Mouse (Mus musculus): Measurements from ENCODE around the gene Dyrk3. TPM values are rescaled to one million over a fixed set of nuclear protein-coding genes. Genes with fewer than 3 reads are reported as not detected.

Gene Dyrk3
- polyA plus RNA-seq, 1 experiment from 2014 or later, result 18.7 TPM

DNA sequence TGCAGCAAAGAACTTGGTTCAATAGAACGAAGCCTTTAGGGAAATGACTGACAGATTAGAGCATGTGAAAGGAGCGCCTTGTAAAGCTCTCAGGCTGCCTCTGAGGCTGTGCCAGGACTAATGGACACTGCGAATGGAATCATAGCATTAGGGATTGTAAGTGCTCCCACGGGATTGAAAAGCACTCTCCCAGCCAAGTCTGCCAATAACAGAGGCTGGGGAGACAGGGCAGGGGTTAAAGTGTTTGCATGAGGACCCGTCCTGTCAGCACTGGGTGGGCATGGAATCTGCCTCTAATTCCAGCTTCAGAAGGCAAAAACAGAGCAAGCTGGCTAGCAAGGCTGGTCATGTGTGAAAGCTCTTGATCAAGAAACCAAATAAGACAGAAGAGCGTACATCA lies 3.9 kb downstream of the Dyrk3 start:
- Histone ChIP-seq H3K4me3 (replicated peaks; ENCODE audit: low read depth, low read length) (no peak overlapping the region), H3K36me3 (ENCODE audit: control insufficient read depth, insufficient read depth, low read length) (peaks cover 14% of the 10 kb centered on the region), H3K27ac (replicated peaks; ENCODE audit: low read depth, low read length) (peak overlapping the region; percentile 37), H3K9ac (replicated peaks; ENCODE audit: low read length) (no peak overlapping the region; the same call in 1 of the 2 replicates), H3K4me1 (ENCODE audit: control insufficient read depth, insufficient read depth, low read length) (peaks cover 34% of the 10 kb centered on the region), H3K27me3 (ENCODE audit: control insufficient read depth, insufficient read depth, low read length) (no peaks in the 10 kb centered on the region), H3K4me2 (ENCODE audit: low read length) (peak overlapping the region; percentile 85), H3K9me3 (ENCODE audit: control insufficient read depth, low read length) (no peaks in the 10 kb centered on the region)
- ATAC-seq (ENCODE audit: low FRiP score, low TSS enrichment) (no peak), DNase-seq (peak; percentile 75)
- WGBS, result 20% methylated on average over 6 of the region's 6 CpGs

DNA sequence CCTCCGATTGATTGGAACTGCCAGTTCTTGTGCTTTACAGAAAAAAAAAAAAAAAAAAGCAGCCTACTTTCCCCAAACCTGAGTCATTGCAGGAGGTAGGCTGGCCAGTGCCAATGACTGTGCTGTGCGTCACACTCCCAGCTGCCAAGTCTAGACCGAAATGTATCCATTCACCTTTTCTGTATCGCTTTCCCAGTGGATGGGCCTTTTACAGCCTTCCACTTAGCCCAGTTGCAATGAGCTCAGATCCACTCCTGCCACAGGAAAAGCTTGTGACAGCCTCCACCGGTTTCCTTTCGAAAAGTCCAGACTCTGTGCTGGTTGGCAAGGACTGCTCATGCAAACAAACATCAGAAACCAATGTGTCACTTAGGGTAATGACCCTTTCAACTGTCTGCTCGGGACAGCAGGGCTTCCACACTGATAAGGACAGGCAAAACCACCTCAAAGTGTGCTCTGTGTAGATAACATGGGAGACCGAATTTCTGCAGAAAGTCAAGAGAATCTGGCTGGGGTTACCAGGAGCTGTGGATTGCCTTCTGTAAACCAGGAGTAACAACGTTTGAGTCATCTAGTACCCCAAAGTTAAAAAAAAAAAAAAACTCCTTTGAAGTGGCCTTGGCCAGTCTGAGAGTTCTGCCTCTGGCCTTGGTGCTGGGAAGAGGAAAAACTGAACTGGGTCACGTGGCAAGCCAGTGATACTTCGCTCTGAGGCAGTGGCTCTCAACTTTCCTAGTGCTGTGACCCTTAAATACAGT lies 12.0 kb downstream of the Dyrk3 start:
- DNase-seq, result no peak
- no peak for ATAC-seq (ENCODE audit: low FRiP score, low TSS enrichment)
- no peaks in the 10 kb centered on the region for H3K9me3 ChIP-seq (ENCODE audit: control insufficient read depth, low read length)
- 87% methylated on average over 11 of the region's 11 CpGs for WGBS
- peaks cover 46% of the 10 kb centered on the region for H3K36me3 ChIP-seq (ENCODE audit: control insufficient read depth, insufficient read depth, low read length)
- no peak overlapping the region for H3K9ac ChIP-seq (replicated peaks; ENCODE audit: low read length)
- H3K4me1 ChIP-seq (ENCODE audit: control insufficient read depth, insufficient read depth, low read length), result no peaks in the 10 kb centered on the region
- no peaks in the 10 kb centered on the region for H3K27me3 ChIP-seq (ENCODE audit: control insufficient read depth, insufficient read depth, low read length)
- no peak overlapping the region for H3K4me2 ChIP-seq (ENCODE audit: low read length)
- H3K4me3 ChIP-seq (replicated peaks; ENCODE audit: low read depth, low read length), result no peak overlapping the region
- H3K27ac ChIP-seq (replicated peaks; ENCODE audit: low read depth, low read length), result no peak overlapping the region

DNA sequence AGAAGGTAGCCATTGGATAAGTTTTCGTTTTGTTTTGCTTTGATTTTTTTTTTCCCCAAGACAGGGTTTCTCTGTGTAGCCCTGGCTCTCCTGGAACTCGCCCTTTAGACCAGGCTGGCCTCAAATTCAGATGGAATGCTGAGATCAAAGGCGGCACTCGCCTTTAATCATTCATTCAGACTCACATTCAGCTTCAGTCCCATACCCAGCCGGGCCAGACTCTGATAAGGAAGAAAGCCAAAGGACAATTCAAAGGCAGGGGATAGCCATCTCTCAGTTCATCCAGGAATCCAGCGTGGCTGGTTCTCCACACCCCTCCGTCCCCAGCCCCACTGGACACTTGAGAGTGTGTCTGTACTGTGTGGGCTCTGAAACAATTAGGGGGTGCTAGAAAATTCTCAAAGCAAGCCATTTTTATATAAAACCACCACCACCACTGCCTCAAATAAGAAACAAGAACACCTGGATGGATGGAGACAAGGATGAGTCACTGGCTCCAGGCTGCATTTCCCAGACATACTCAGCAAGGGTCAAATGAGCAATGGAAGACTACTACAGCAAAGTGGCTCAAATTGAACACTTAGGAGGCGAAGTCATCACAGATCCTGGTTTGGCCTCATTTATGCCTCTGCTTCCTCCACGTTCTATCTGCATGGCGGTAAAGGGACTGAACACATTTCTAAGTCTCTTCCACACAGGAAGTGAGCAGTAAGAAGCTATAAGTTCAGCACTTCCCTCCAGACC lies 14.4 kb downstream of the Dyrk3 start:
- no peaks in the 10 kb centered on the region for H3K27me3 ChIP-seq (ENCODE audit: control insufficient read depth, insufficient read depth, low read length)
- no peak overlapping the region for H3K4me3 ChIP-seq (replicated peaks; ENCODE audit: low read depth, low read length)
- no peak for ATAC-seq (ENCODE audit: low FRiP score, low TSS enrichment)
- H3K36me3 ChIP-seq (ENCODE audit: control insufficient read depth, insufficient read depth, low read length), result peaks cover 26% of the 10 kb centered on the region
- H3K27ac ChIP-seq (replicated peaks; ENCODE audit: low read depth, low read length), result no peak overlapping the region
- no peaks in the 10 kb centered on the region for H3K9me3 ChIP-seq (ENCODE audit: control insufficient read depth, low read length)
- no peak overlapping the region for H3K9ac ChIP-seq (replicated peaks; ENCODE audit: low read length)
- WGBS, result 68% methylated on average over 10 of the region's 10 CpGs
- no peaks in the 10 kb centered on the region for H3K4me1 ChIP-seq (ENCODE audit: control insufficient read depth, insufficient read depth, low read length)
- H3K4me2 ChIP-seq (ENCODE audit: low read length), result no peak overlapping the region
- DNase-seq, result no peak

DNA sequence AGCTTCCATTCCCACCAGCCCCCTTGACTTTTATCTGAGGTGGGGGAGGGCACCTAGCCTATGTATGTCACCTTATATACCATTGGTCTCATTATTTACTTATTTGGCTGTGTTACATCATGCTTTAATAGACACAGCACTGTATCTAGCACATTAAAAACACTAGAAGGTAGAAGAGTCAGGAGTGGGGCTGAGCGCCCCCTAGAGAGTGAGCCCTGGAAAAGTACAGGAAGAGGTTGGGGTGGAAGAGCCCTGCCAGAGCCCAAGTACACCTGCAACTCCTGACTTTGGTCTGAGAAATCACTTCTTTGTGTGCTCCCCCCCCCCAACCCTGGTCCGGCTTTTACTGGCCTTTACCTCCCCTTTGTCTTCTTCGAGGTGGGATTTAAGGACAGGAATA lies 16.2 kb downstream of the Dyrk3 start:
- no peak overlapping the region for H3K27ac ChIP-seq (replicated peaks; ENCODE audit: low read depth, low read length)
- H3K27me3 ChIP-seq (ENCODE audit: control insufficient read depth, insufficient read depth, low read length), result no peaks in the 10 kb centered on the region
- no peak overlapping the region for H3K4me3 ChIP-seq (replicated peaks; ENCODE audit: low read depth, low read length)
- H3K9me3 ChIP-seq (ENCODE audit: control insufficient read depth, low read length), result no peaks in the 10 kb centered on the region
- DNase-seq, result no peak
- H3K4me2 ChIP-seq (ENCODE audit: low read length), result no peak overlapping the region
- peaks cover 10% of the 10 kb centered on the region for H3K36me3 ChIP-seq (ENCODE audit: control insufficient read depth, insufficient read depth, low read length)
- no peaks in the 10 kb centered on the region for H3K4me1 ChIP-seq (ENCODE audit: control insufficient read depth, insufficient read depth, low read length)
- no peak overlapping the region for H3K9ac ChIP-seq (replicated peaks; ENCODE audit: low read length)
- ATAC-seq (ENCODE audit: low FRiP score, low TSS enrichment), result no peak
- 37% methylated on average over 3 of the region's 3 CpGs for WGBS

DNA sequence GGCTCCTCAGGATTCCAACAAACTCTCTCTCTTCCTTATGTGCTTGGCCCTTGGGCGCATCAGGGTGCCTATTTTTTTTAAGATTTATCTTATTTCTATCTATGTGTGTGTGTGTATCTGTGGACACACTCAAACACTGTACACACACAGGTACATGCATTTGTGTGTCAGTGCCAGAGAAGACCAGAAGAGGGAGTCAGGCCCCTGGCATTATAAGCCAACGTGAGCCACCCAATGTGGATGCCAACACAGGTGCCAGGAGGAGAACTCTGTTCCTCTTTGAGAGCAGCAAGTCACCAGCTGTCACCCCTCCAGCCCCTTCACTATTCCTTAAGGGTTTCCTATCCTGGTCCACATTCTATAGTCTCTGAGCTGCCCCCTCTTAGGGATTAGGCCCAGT lies 19.1 kb downstream of the Dyrk3 start:
- ATAC-seq (ENCODE audit: low FRiP score, low TSS enrichment) (no peak), DNase-seq (no peak)
- 63% methylated on average over 2 of the region's 2 CpGs for WGBS

DNA sequence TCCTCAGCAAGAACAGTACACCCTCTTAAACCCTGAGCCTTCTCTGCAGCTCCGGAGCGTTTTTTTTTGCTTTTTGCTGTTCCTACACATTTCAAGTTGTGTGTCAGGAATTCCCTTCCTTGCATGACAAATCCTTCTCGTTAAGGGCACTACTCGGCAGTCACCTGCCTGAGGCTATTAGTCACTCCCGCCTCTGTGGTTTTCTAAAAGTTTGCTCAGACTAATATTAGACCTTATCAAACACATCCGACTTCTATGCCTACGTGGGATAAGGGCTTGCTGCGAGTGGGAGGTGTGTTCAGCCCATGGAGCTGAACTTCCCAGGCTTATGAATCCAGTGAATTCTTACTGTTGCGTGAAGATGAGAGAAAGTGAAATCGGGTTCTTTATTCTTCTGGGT lies 19.6 kb downstream of the Dyrk3 start:
- Histone ChIP-seq H3K9me3 (ENCODE audit: control insufficient read depth, low read length) (no peaks in the 10 kb centered on the region), H3K4me1 (ENCODE audit: control insufficient read depth, insufficient read depth, low read length) (no peaks in the 10 kb centered on the region), H3K9ac (replicated peaks; ENCODE audit: low read length) (no peak overlapping the region), H3K27ac (replicated peaks; ENCODE audit: low read depth, low read length) (no peak overlapping the region), H3K4me2 (ENCODE audit: low read length) (no peak overlapping the region), H3K4me3 (replicated peaks; ENCODE audit: low read depth, low read length) (no peak overlapping the region), H3K27me3 (ENCODE audit: control insufficient read depth, insufficient read depth, low read length) (no peaks in the 10 kb centered on the region), H3K36me3 (ENCODE audit: control insufficient read depth, insufficient read depth, low read length) (no peaks in the 10 kb centered on the region)
- DNase-seq (no peak), ATAC-seq (ENCODE audit: low FRiP score, low TSS enrichment) (no peak)
- 74% methylated on average over 10 of the region's 10 CpGs for WGBS

More for the DNA sequence above, 19.1 kb downstream of the Dyrk3 start:
- Histone ChIP-seq H3K9ac (replicated peaks; ENCODE audit: low read length) (no peak overlapping the region), H3K36me3 (ENCODE audit: control insufficient read depth, insufficient read depth, low read length) (no peaks in the 10 kb centered on the region), H3K4me2 (ENCODE audit: low read length) (no peak overlapping the region), H3K27ac (replicated peaks; ENCODE audit: low read depth, low read length) (no peak overlapping the region), H3K4me1 (ENCODE audit: control insufficient read depth, insufficient read depth, low read length) (no peaks in the 10 kb centered on the region), H3K4me3 (replicated peaks; ENCODE audit: low read depth, low read length) (no peak overlapping the region), H3K9me3 (ENCODE audit: control insufficient read depth, low read length) (no peaks in the 10 kb centered on the region), H3K27me3 (ENCODE audit: control insufficient read depth, insufficient read depth, low read length) (no peaks in the 10 kb centered on the region)

DNA sequence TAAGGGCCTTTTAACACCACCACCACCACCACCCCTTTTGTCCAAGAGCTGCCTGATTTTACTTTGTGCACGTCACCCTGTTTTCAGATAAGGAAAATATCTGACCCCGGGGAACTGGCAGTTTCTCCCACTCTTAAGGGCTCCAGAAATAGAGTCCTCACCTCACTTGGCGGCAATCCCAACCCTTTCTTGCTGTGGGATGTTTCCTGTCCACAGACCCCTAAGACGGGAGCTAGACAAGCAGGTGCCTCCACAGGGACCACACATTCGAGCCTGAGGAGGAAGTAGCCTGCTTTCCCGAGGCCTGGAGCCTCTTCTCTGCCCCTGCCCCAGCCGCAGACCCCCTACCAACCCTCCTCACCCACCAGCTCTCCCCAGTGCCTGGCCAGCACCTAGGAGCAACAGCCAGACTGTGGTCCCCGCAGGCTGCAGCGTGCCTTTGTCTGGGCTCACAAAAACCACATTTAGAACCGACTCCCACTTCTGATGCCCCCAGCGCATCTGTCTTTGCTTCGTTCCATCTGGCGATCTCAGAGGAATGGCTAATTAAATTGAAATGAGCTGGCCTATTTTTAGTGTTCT lies 21.6 kb downstream of the Dyrk3 start:
- no peaks in the 10 kb centered on the region for H3K27me3 ChIP-seq (ENCODE audit: control insufficient read depth, insufficient read depth, low read length)
- no peak overlapping the region for H3K9ac ChIP-seq (replicated peaks; ENCODE audit: low read length)
- no peaks in the 10 kb centered on the region for H3K36me3 ChIP-seq (ENCODE audit: control insufficient read depth, insufficient read depth, low read length)
- no peak overlapping the region for H3K4me3 ChIP-seq (replicated peaks; ENCODE audit: low read depth, low read length)
- H3K4me1 ChIP-seq (ENCODE audit: control insufficient read depth, insufficient read depth, low read length), result no peaks in the 10 kb centered on the region
- H3K9me3 ChIP-seq (ENCODE audit: control insufficient read depth, low read length), result no peaks in the 10 kb centered on the region
- H3K4me2 ChIP-seq (ENCODE audit: low read length), result peak overlapping the region; percentile 16; the same call in 1 of the 2 replicates
- H3K27ac ChIP-seq (replicated peaks; ENCODE audit: low read depth, low read length), result peak overlapping the region; percentile 77
- peak; percentile 48; the same call in 1 of the 2 replicates for ATAC-seq (ENCODE audit: low FRiP score, low TSS enrichment)
- peak; percentile 47 for DNase-seq
- 45% methylated on average over 13 of the region's 13 CpGs for WGBS

DNA sequence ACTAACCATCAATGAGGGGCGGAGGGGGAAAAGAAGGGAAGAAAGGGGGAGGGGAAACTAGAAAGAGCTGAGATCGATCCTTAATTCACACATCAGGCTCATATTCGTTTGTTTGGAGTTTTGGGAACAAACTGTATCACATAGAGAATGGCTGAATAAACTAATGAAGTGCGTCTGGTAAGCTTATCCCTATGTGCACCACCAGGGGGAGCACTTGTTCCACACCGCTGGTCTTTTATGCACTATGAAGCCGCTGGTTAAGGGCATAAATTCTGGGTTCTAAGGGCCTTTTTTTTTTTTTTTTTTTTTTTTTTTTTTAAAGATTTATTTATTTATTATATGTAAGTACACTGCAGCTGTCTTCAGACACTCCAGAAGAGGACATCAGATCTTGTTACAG lies 22.2 kb downstream of the Dyrk3 start:
- Histone ChIP-seq H3K27me3 (ENCODE audit: control insufficient read depth, insufficient read depth, low read length) (no peaks in the 10 kb centered on the region), H3K9ac (replicated peaks; ENCODE audit: low read length) (no peak overlapping the region), H3K4me3 (replicated peaks; ENCODE audit: low read depth, low read length) (no peak overlapping the region), H3K4me2 (ENCODE audit: low read length) (no peak overlapping the region), H3K9me3 (ENCODE audit: control insufficient read depth, low read length) (no peaks in the 10 kb centered on the region), H3K36me3 (ENCODE audit: control insufficient read depth, insufficient read depth, low read length) (no peaks in the 10 kb centered on the region), H3K4me1 (ENCODE audit: control insufficient read depth, insufficient read depth, low read length) (no peaks in the 10 kb centered on the region), H3K27ac (replicated peaks; ENCODE audit: low read depth, low read length) (no peak overlapping the region)
- WGBS, result 25% methylated on average over 6 of the region's 6 CpGs
- DNase-seq, result peak; percentile 89
- ATAC-seq (ENCODE audit: low FRiP score, low TSS enrichment), result no peak

Data from midbrain, embryonic 14.5 days (tissue).